10 mouse cellular contexts compared by ENCODE assay signal in the genomic region with DNA sequence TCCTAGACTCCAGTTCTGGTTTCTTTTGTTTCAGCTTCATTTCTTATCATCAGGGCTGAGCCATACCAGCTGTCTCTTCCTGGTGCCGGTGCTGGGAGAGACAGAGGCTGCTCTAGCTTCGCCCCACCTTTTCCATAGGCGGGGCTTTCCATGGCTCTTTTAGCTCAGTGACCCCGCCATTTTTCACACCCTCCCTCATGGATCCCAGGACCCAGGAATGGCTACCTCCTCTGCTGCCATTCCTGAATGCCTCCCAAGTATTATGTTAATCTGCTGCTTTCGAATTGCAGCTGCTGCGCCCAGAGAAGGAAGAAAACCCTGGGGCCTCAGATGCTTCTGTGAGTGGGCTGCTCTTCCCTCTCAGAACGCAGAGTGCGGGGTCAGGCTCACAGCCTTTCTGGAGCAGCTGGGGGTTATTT.
DNase-seq lines count a peak whose midpoint lies in the region; ATAC-seq lines count a peak whose summit lies in the region.
"Had no signal": no experiment of that assay in that cellular context is flagged by ENCODE, and none has a peak within 500 bp of the region (broad histone marks: within the 10 kb centered on the region; RNA-seq: fewer than 3 reads in every experiment).

No protein-coding gene starts in this region.

- ATAC-seq in liver, embryonic 13.5 days (ENCODE audit: low read depth): peak; percentile 61

- no peaks in the 10 kb centered on the region for H3K9me3 ChIP-seq in heart, embryonic 10.5 days
- H3K9me3 ChIP-seq in liver, embryonic 13.5 days (replicated peaks): no peaks in the 10 kb centered on the region
- H3K9me3 ChIP-seq: embryonic facial prominence, embryonic 13.5 days had no signal

- H3K4me3 ChIP-seq in heart, embryonic 10.5 days: no peak overlapping the region
- H3K4me3 ChIP-seq in liver, embryonic 13.5 days (replicated peaks): peak overlapping the region; percentile 43
- H3K4me3 ChIP-seq: embryonic facial prominence, embryonic 13.5 days had no signal

- H3K4me2 ChIP-seq in liver, embryonic 13.5 days: peak overlapping the region; percentile 64
- H3K4me2 ChIP-seq: embryonic facial prominence, embryonic 13.5 days had no signal

- H3K36me3 ChIP-seq in heart, embryonic 10.5 days: no peaks in the 10 kb centered on the region
- no peaks in the 10 kb centered on the region for H3K36me3 ChIP-seq in liver, embryonic 13.5 days
- H3K36me3 ChIP-seq: embryonic facial prominence, embryonic 13.5 days had no signal

- H3K27ac ChIP-seq in heart, embryonic 10.5 days: peak overlapping the region; percentile 30
- peak overlapping the region; percentile 99 for H3K27ac ChIP-seq in liver, embryonic 13.5 days
- H3K27ac ChIP-seq: embryonic facial prominence, embryonic 13.5 days; macrophage had no signal

- H3K9ac ChIP-seq in liver, embryonic 13.5 days: peak overlapping the region; percentile 68
- H3K9ac ChIP-seq: embryonic facial prominence, embryonic 13.5 days had no signal

- no peaks in the 10 kb centered on the region for H3K27me3 ChIP-seq in heart, embryonic 10.5 days (ENCODE audit: insufficient read depth, poor library complexity, severe bottlenecking)
- H3K27me3 ChIP-seq in liver, embryonic 13.5 days: no peaks in the 10 kb centered on the region
- H3K27me3 ChIP-seq: embryonic facial prominence, embryonic 13.5 days had no signal

- WGBS in heart, embryonic 10.5 days: 52% methylated on average over 8 of the region's 8 CpGs
- WGBS in liver, embryonic 13.5 days (ENCODE audit: insufficient replicate concordance): 54% methylated on average over 8 of the region's 8 CpGs

- peaks cover 11% of the 10 kb centered on the region for H3K4me1 ChIP-seq in heart, embryonic 10.5 days
- H3K4me1 ChIP-seq in liver, embryonic 13.5 days (replicated peaks): peaks cover 64% of the 10 kb centered on the region
- H3K4me1 ChIP-seq: embryonic facial prominence, embryonic 13.5 days had no signal

- peak; percentile 20 to 36 for DNase-seq in kidney, postnatal 4 days
- no peak for DNase-seq in kidney, adult 11 months
- DNase-seq in R1 (ENCODE audit: low read depth, low spot score): peak; percentile 9
- DNase-seq in heart, embryonic 10.5 days (ENCODE audit: low spot score): no peak
- DNase-seq in liver, embryonic 13.5 days: no peak
- no peak for DNase-seq in urinary bladder, adult 18-20 months (ENCODE audit: low spot score in 2 of 2)
- no peak for DNase-seq in layer of hippocampus, adult 8-10 months (ENCODE audit: low spot score in 2 of 2)
- DNase-seq in Muller cell, postnatal 12 days (ENCODE audit: inconsistent ontology term): no peak

Comparison
In these comparisons a context has a peak if more than half of its experiments do, and no peak if none do; other contexts are left out.
1. DNase-seq: peak in kidney, postnatal 4 days (2 of 2) and R1 (single experiment); none in kidney, adult 11 months (single experiment), heart, embryonic 10.5 days (single experiment), liver, embryonic 13.5 days (single experiment), urinary bladder, adult 18-20 months (0 of 2), layer of hippocampus, adult 8-10 months (0 of 2) and Muller cell, postnatal 12 days (single experiment).